Mouse (Mus musculus): ENCODE measurements around the gene Mitf. TPM values are rescaled to one million over a fixed set of nuclear protein-coding genes. Genes with fewer than 3 reads are reported as not detected.

Gene Mitf
- polyA plus RNA-seq, 1 experiment, result 6.3 TPM

DNA sequence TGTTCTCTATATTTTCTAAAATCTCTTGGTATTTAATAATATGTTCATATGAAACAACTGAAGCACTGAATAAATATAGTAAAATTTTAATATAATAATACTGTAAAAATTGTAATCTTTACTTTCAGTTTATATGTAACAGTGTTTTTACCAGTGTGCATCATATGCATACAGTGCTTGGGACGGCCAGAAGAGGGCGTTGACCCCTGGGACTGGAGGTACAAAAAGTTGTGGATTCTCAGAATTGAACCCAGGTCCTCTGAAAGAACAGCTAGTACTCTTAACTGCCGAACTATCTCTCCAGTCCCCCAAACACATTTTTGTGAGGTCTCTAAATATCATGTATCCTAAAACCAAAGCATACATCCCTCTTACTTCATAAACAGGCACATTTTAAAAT lies 179.6 kb downstream of the Mitf start:
- H3K4me1 ChIP-seq (ENCODE audit: control insufficient read depth, insufficient read depth, low read length), result no peaks in the 10 kb centered on the region
- no peak overlapping the region for H3K27ac ChIP-seq (ENCODE audit: insufficient read depth, low read length)
- TF ChIP-seq CTCF (IDR thresholded peaks at IDR 0.05; ENCODE audit: borderline replicate concordance, insufficient read depth, low read length), result no peak
- TF ChIP-seq POLR2A (IDR thresholded peaks at IDR 0.05; ENCODE audit: low read depth, low read length), result no peak
- H3K4me3 ChIP-seq (ENCODE audit: insufficient read depth, low read length), result no peak overlapping the region

- Histone ChIP-seq H3K4me3 (ENCODE audit: insufficient read depth, low read length) (no peak overlapping the region), H3K4me1 (ENCODE audit: control insufficient read depth, insufficient read depth, low read length) (0 out of 2 replicates have a peak, but pooled peaks cover 4% of the 10 kb centered on the region), H3K27ac (ENCODE audit: insufficient read depth, low read length) (no peak overlapping the region)
- no peak for TF ChIP-seq CTCF (IDR thresholded peaks at IDR 0.05; ENCODE audit: borderline replicate concordance, insufficient read depth, low read length)
- no peak for TF ChIP-seq POLR2A (IDR thresholded peaks at IDR 0.05; ENCODE audit: low read depth, low read length)
These were observed 186.7 kb downstream of the Mitf start for GRCm38 (mm10) chr6:97993507-97993906.

GRCm38 (mm10) chr6:97995606-97996307 lies 188.9 kb downstream of the Mitf start:
- Histone ChIP-seq H3K4me1 (ENCODE audit: control insufficient read depth, insufficient read depth, low read length) (0 out of 2 replicates have a peak, but pooled peaks cover 4% of the 10 kb centered on the region), H3K27ac (ENCODE audit: insufficient read depth, low read length) (no peak overlapping the region), H3K4me3 (ENCODE audit: insufficient read depth, low read length) (no peak overlapping the region)
- TF ChIP-seq CTCF (IDR thresholded peaks at IDR 0.05; ENCODE audit: borderline replicate concordance, insufficient read depth, low read length) (no peak), POLR2A (IDR thresholded peaks at IDR 0.05; ENCODE audit: low read depth, low read length) (no peak)

- 0 out of 2 replicates have a peak, but pooled peaks cover 2% of the 10 kb centered on the region for H3K4me1 ChIP-seq (ENCODE audit: control insufficient read depth, insufficient read depth, low read length)
- H3K4me3 ChIP-seq (ENCODE audit: insufficient read depth, low read length), result no peak overlapping the region
- no peak overlapping the region for H3K27ac ChIP-seq (ENCODE audit: insufficient read depth, low read length)
- TF ChIP-seq CTCF (IDR thresholded peaks at IDR 0.05; ENCODE audit: borderline replicate concordance, insufficient read depth, low read length) (no peak), POLR2A (IDR thresholded peaks at IDR 0.05; ENCODE audit: low read depth, low read length) (no peak)
These were observed 194.7 kb downstream of the Mitf start for GRCm38 (mm10) chr6:98001551-98001950.

- Histone ChIP-seq H3K4me3 (ENCODE audit: insufficient read depth, low read length) (no peak overlapping the region), H3K27ac (ENCODE audit: insufficient read depth, low read length) (no peak overlapping the region), H3K4me1 (ENCODE audit: control insufficient read depth, insufficient read depth, low read length) (no peaks in the 10 kb centered on the region)
- TF ChIP-seq POLR2A (IDR thresholded peaks at IDR 0.05; ENCODE audit: low read depth, low read length) (no peak), CTCF (IDR thresholded peaks at IDR 0.05; ENCODE audit: borderline replicate concordance, insufficient read depth, low read length) (no peak)
These were observed 196.3 kb downstream of the Mitf start for GRCm38 (mm10) chr6:98003114-98003513.

- Histone ChIP-seq H3K4me1 (ENCODE audit: control insufficient read depth, insufficient read depth, low read length) (no peaks in the 10 kb centered on the region), H3K4me3 (ENCODE audit: insufficient read depth, low read length) (no peak overlapping the region), H3K27ac (ENCODE audit: insufficient read depth, low read length) (no peak overlapping the region)
- TF ChIP-seq CTCF (IDR thresholded peaks at IDR 0.05; ENCODE audit: borderline replicate concordance, insufficient read depth, low read length), result peak; percentile 49; the same call in 1 of the 2 replicates
- no peak for TF ChIP-seq POLR2A (IDR thresholded peaks at IDR 0.05; ENCODE audit: low read depth, low read length)
These were observed 198.7 kb downstream of the Mitf start for GRCm38 (mm10) chr6:98005566-98005965.

GRCm38 (mm10) chr6:98015066-98015465 lies 208.2 kb downstream of the Mitf start:
- Histone ChIP-seq H3K4me1 (ENCODE audit: control insufficient read depth, insufficient read depth, low read length) (no peaks in the 10 kb centered on the region), H3K4me3 (ENCODE audit: insufficient read depth, low read length) (no peak overlapping the region), H3K27ac (ENCODE audit: insufficient read depth, low read length) (no peak overlapping the region)
- TF ChIP-seq POLR2A (IDR thresholded peaks at IDR 0.05; ENCODE audit: low read depth, low read length) (no peak), CTCF (IDR thresholded peaks at IDR 0.05; ENCODE audit: borderline replicate concordance, insufficient read depth, low read length) (no peak)

- Histone ChIP-seq H3K27ac (ENCODE audit: insufficient read depth, low read length) (no peak overlapping the region), H3K4me3 (ENCODE audit: insufficient read depth, low read length) (no peak overlapping the region), H3K4me1 (ENCODE audit: control insufficient read depth, insufficient read depth, low read length) (no peaks in the 10 kb centered on the region)
- TF ChIP-seq CTCF (IDR thresholded peaks at IDR 0.05; ENCODE audit: borderline replicate concordance, insufficient read depth, low read length), result no peak
- TF ChIP-seq POLR2A (IDR thresholded peaks at IDR 0.05; ENCODE audit: low read depth, low read length), result no peak
These were observed 209.0 kb downstream of the Mitf start for GRCm38 (mm10) chr6:98015819-98016218.

GRCm38 (mm10) chr6:98023876-98024275 lies 217.0 kb downstream of the Mitf start:
- Histone ChIP-seq H3K27ac (ENCODE audit: insufficient read depth, low read length) (no peak overlapping the region), H3K4me1 (ENCODE audit: control insufficient read depth, insufficient read depth, low read length) (no peaks in the 10 kb centered on the region), H3K4me3 (ENCODE audit: insufficient read depth, low read length) (no peak overlapping the region)
- TF ChIP-seq CTCF (IDR thresholded peaks at IDR 0.05; ENCODE audit: borderline replicate concordance, insufficient read depth, low read length) (no peak), POLR2A (IDR thresholded peaks at IDR 0.05; ENCODE audit: low read depth, low read length) (no peak)

DNA sequence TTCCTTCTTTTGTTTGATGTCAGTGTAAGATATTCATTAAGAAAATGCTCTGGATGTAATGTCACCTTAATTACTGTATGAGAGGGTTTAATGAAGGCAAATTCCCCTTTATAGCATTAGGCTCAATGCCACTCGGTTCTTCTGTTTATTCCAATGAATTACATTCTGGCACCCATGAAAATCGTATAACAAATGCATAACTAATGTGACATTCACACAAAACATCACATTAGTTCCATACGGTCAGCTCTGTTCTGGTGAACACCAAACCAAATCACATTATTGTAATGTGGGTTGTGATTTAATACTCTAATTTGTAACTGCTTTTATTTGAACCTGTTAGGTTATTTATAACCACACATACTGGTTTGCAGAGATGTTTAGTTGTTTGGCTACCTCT lies 231.7 kb downstream of the Mitf start:
- no peak for TF ChIP-seq POLR2A (IDR thresholded peaks at IDR 0.05; ENCODE audit: low read depth, low read length)
- no peak for TF ChIP-seq CTCF (IDR thresholded peaks at IDR 0.05; ENCODE audit: borderline replicate concordance, insufficient read depth, low read length)
- Histone ChIP-seq H3K27ac (ENCODE audit: insufficient read depth, low read length) (no peak overlapping the region), H3K4me3 (ENCODE audit: insufficient read depth, low read length) (no peak overlapping the region), H3K4me1 (ENCODE audit: control insufficient read depth, insufficient read depth, low read length) (no peaks in the 10 kb centered on the region)

Data from embryonic fibroblast, embryonic 13.5 days (primary cell).